Mouse (Mus musculus) liver, adult 2 months (tissue): ENCODE data around the gene Cfap299. TPM values are rescaled to one million over a fixed set of nuclear protein-coding genes. Genes with fewer than 3 reads are reported as not detected.

Experiments used
- DNase-seq: peaks from one replicate; pipeline ENCODE4 v3.0.0-alpha.2; 2011; ENCODE audit warnings: low read depth, low spot score; ENCODE audit errors: extremely low read depth
- H3K27ac ChIP-seq: fragments of 200-500 bp; replicated peaks from 2 replicates; pipeline ENCODE4 v1.5.1; 2012; ENCODE audit warnings: low read depth, mild to moderate bottlenecking, control low read depth, inconsistent platforms, low read length; ENCODE audit not compliant: insufficient read depth
- H3K27me3 ChIP-seq: fragments of 200-500 bp; 2 replicates; pipeline ENCODE4 v1.6.1; 2012; ENCODE audit warnings: mild to moderate bottlenecking, moderate library complexity, low read length, inconsistent platforms; ENCODE audit not compliant: control insufficient read depth, insufficient read depth
- H3K36me3 ChIP-seq: fragments of 200-500 bp; 2 replicates; pipeline ENCODE4 v1.6.1; 2012; ENCODE audit warnings: low read length, inconsistent platforms; ENCODE audit not compliant: control insufficient read depth, insufficient read depth
- H3K4me1 ChIP-seq: fragments of 200-500 bp; 2 replicates; pipeline ENCODE4 v1.6.1; 2011; ENCODE audit warnings: low read length; ENCODE audit not compliant: control insufficient read depth, insufficient read depth
- H3K4me3 ChIP-seq: fragments of 200-500 bp; 2 replicates; pipeline ENCODE4 v1.5.1; 2011; ENCODE audit warnings: low read depth, mild to moderate bottlenecking, control low read depth, low read length, moderate library complexity; ENCODE audit not compliant: insufficient read depth
- H3K79me2 ChIP-seq: fragments of 200-500 bp; 2 replicates; pipeline ENCODE4 v1.6.1; 2012; ENCODE audit warnings: inconsistent platforms, mild to moderate bottlenecking, low read length, moderate library complexity; ENCODE audit not compliant: control insufficient read depth, insufficient read depth
- H3K9ac ChIP-seq: fragments of 200-500 bp; 2 replicates; pipeline ENCODE4 v1.6.1; 2012; ENCODE audit warnings: low read depth, mild to moderate bottlenecking, control low read depth, inconsistent platforms, low read length
- CTCF ChIP-seq: fragments of 200-500 bp; IDR thresholded peaks from 2 replicates; pipeline ENCODE4 v1.5.1; 2011; ENCODE audit warnings: low read depth, low read length, control low read depth
- POLR2A ChIP-seq: fragments of 200-500 bp; IDR thresholded peaks from 2 replicates; pipeline ENCODE4 v1.6.1; 2011; ENCODE audit warnings: low read length, control low read depth; ENCODE audit not compliant: insufficient read depth; ENCODE audit errors: extremely low read depth
- WGBS: fragments of 180-500 bp; shearing (Covaris S2); methylation state at CpG from one replicate; pipeline ENCODE4 v1.1.7; 2018; 5-methylcytosine and 5-hydroxymethylcytosine counted together
- polyA plus RNA-seq: library from polyadenylated mRNA; depleted of rRNA; stranded (reverse); fragments of >200 nt; gene quantifications from 2 replicates; pipeline ENCODE4 v1.2.3, GENCODE M21; 2012
- total RNA-seq: library from RNA; depleted of rRNA; stranded (reverse); fragments of >200 nt; gene quantifications from 2 replicates; pipeline ENCODE4 v1.2.3, GENCODE M21; 2014

Cfap299 gene
- total and polyA plus RNA-seq, 2 experiments = not detected

DNA sequence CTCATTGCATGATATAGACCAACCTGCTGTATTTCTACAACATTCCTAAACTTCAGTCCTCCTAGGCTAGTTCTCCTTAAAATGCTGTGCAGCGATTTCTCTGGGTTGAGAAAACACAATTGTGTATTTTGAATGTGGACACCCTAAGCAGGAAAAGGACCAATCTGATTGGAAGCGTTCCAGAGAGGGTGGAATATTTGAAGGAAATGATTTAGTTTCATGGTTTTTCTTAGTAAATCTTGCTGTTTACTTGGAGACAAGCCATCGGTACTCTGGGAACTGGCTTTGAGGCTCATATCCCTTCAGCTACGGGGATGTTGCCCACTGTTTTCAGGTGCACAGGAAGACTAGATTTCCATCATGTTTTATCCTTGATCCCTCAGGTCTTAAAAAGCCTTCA, 288.3 kb downstream of the Cfap299 start:
- no peak for DNase-seq
- Histone ChIP-seq H3K4me3 (no peak overlapping the region), H3K79me2 (no peaks in the 10 kb centered on the region), H3K9ac (no peak overlapping the region), H3K27ac (no peak overlapping the region), H3K27me3 (no peaks in the 10 kb centered on the region), H3K36me3 (no peaks in the 10 kb centered on the region), H3K4me1 (no peaks in the 10 kb centered on the region)
- 70% methylated on average over 4 of the region's 4 CpGs for WGBS
- TF ChIP-seq POLR2A (no peak), CTCF (no peak)

- Histone ChIP-seq H3K36me3 (no peaks in the 10 kb centered on the region), H3K27ac (no peak overlapping the region), H3K9ac (no peak overlapping the region), H3K79me2 (no peaks in the 10 kb centered on the region), H3K4me3 (no peak overlapping the region), H3K4me1 (no peaks in the 10 kb centered on the region), H3K27me3 (no peaks in the 10 kb centered on the region)
- TF ChIP-seq CTCF = no peak
- TF ChIP-seq POLR2A = no peak
- no peak for DNase-seq
Observed at GRCm38 (mm10) chr5:98650345-98650744, 321.2 kb downstream of the Cfap299 start.

GRCm38 (mm10) chr5:98651049-98651448, 321.9 kb downstream of the Cfap299 start:
- 79% methylated on average over 5 of the region's 5 CpGs for WGBS
- no peaks in the 10 kb centered on the region for H3K36me3 ChIP-seq
- H3K27me3 ChIP-seq = no peaks in the 10 kb centered on the region
- H3K4me1 ChIP-seq = no peaks in the 10 kb centered on the region
- no peak for TF ChIP-seq CTCF
- TF ChIP-seq POLR2A = no peak
- no peaks in the 10 kb centered on the region for H3K79me2 ChIP-seq
- H3K27ac ChIP-seq = no peak overlapping the region
- no peak for DNase-seq
- H3K4me3 ChIP-seq = no peak overlapping the region
- no peak overlapping the region for H3K9ac ChIP-seq

DNA sequence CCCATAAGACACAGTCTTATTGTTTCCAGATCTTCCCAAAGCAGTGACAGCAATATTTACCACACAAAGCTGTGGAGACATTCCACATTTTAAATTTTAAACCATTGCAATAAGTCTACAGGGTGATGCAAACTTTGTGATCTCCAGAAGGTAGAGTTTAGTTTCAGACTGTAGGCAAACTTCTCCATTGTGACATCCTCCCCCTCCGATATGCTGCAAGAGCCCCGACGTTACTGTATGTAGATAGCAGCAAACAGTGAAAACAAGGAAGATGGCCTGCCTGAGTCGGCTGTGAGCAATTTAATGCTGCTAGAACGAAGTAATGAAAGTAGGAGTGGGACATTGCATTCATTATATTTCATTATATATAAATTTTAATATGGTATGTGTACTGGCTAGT, 359.1 kb downstream of the Cfap299 start:
- Histone ChIP-seq H3K9ac (no peak overlapping the region), H3K27me3 (no peaks in the 10 kb centered on the region), H3K4me3 (no peak overlapping the region), H3K36me3 (no peaks in the 10 kb centered on the region), H3K4me1 (no peaks in the 10 kb centered on the region), H3K79me2 (no peaks in the 10 kb centered on the region), H3K27ac (no peak overlapping the region)
- no peak for DNase-seq
- no peak for TF ChIP-seq POLR2A
- TF ChIP-seq CTCF = no peak
- 85% methylated on average over 5 of the region's 5 CpGs for WGBS

GRCm38 (mm10) chr5:98692070-98692469, 363.0 kb downstream of the Cfap299 start:
- H3K4me1 ChIP-seq = no peaks in the 10 kb centered on the region
- H3K27me3 ChIP-seq = no peaks in the 10 kb centered on the region
- no peak overlapping the region for H3K27ac ChIP-seq
- TF ChIP-seq POLR2A (no peak), CTCF (no peak)
- H3K79me2 ChIP-seq = no peaks in the 10 kb centered on the region
- WGBS = 60% methylated on average over 5 of the region's 5 CpGs
- no peak for DNase-seq
- no peak overlapping the region for H3K9ac ChIP-seq
- H3K4me3 ChIP-seq = no peak overlapping the region
- no peaks in the 10 kb centered on the region for H3K36me3 ChIP-seq

GRCm38 (mm10) chr5:98696336-98696735, 367.2 kb downstream of the Cfap299 start:
- Histone ChIP-seq H3K9ac (no peak overlapping the region), H3K27me3 (no peaks in the 10 kb centered on the region), H3K27ac (no peak overlapping the region), H3K4me1 (no peaks in the 10 kb centered on the region), H3K79me2 (no peaks in the 10 kb centered on the region), H3K36me3 (no peaks in the 10 kb centered on the region), H3K4me3 (no peak overlapping the region)
- DNase-seq = no peak
- TF ChIP-seq CTCF (no peak), POLR2A (no peak)
- WGBS = 79% methylated on average over 8 of the region's 8 CpGs
